Mouse (Mus musculus) CH12.LX (cell line): Measurements from ENCODE around the gene Robo2. TPM values are rescaled to one million over a fixed set of nuclear protein-coding genes. Genes with fewer than 3 reads are reported as not detected.
A peak's percentile ranks its signal among the peaks of the same experiment; 100 is the strongest.

Experiments used
- DNase-seq: peaks from one replicate; pipeline ENCODE4 v3.0.0-alpha.2; 2013; ENCODE audit errors: extremely low read depth
- H3K27ac ChIP-seq: 2 replicates; pipeline ENCODE4 v1.5.1; 2012; ENCODE audit warnings: low read depth, mild to moderate bottlenecking, control low read depth, moderate library complexity; ENCODE audit not compliant: insufficient read depth
- H3K27me3 ChIP-seq: replicated peaks from 2 replicates; pipeline ENCODE3; 2012; ENCODE audit warnings: inconsistent platforms
- H3K36me3 ChIP-seq, 2 experiments: replicated peaks in 1 of 2; 2 replicates each; pipeline versions ENCODE3 to v1.6.1; 2012; ENCODE audit warnings: inconsistent platforms in 1 of 2, low read length in 1 of 2, mild to moderate bottlenecking in 1 of 2, mixed read lengths in 1 of 2, moderate library complexity in 1 of 2; ENCODE audit not compliant: control insufficient read depth in 1 of 2, insufficient read depth in 1 of 2
- H3K4me1 ChIP-seq, 2 experiments: 2 replicates each; pipeline ENCODE4 v1.6.1; 2012; ENCODE audit warnings: inconsistent platforms in 1 of 2, moderate library complexity in 1 of 2; ENCODE audit not compliant: insufficient read depth in 2 of 2, control insufficient read depth in 1 of 2
- H3K4me2 ChIP-seq: 2 replicates; pipeline ENCODE4 v1.6.1; 2012; ENCODE audit warnings: low read depth, mild to moderate bottlenecking, control low read depth; ENCODE audit not compliant: poor library complexity, insufficient read depth, severe bottlenecking
- H3K4me3 ChIP-seq, 3 experiments: fragments of 150-350 bp in 1 of 3; sonication (generic) in 1 of 3; replicated peaks in 1 of 3; 2 replicates each; pipeline versions ENCODE3 to v1.5.1; 2011 to 2012; ENCODE audit warnings: low read depth in 2 of 3, low read length in 2 of 3, mild to moderate bottlenecking in 2 of 3, moderate library complexity in 2 of 3, control low read depth in 1 of 3, improper control_type of control experiment in 1 of 3, inconsistent platforms in 1 of 3, mixed read lengths in 1 of 3; ENCODE audit not compliant: poor library complexity in 1 of 3
- H3K79me2 ChIP-seq: replicated peaks from 2 replicates; pipeline ENCODE4 v1.6.1; 2012; ENCODE audit warnings: mild to moderate bottlenecking, moderate library complexity; ENCODE audit not compliant: control insufficient read depth, poor library complexity, insufficient read depth, severe bottlenecking; ENCODE audit errors: extremely low read depth
- H3K9ac ChIP-seq: 2 replicates; pipeline ENCODE4 v1.6.1; 2012; ENCODE audit warnings: low read depth, mild to moderate bottlenecking, control low read depth, moderate library complexity; ENCODE audit not compliant: insufficient read depth
- H3K9me3 ChIP-seq: replicated peaks from 2 replicates; pipeline ENCODE3; 2012; ENCODE audit warnings: low read length, inconsistent platforms, mixed read lengths
- CTCF ChIP-seq, 2 experiments: IDR thresholded peaks in 1 of 2; conservative IDR thresholded peaks in 1 of 2; 2 replicates each; pipeline ENCODE4 v1.5.1; 2011 to 2012; ENCODE audit warnings: low read depth in 2 of 2, low read length in 2 of 2, improper control_type of control experiment in 1 of 2, inconsistent platforms in 1 of 2, mild to moderate bottlenecking in 1 of 2, moderate library complexity in 1 of 2
- EP300 ChIP-seq: IDR thresholded peaks from 2 replicates; pipeline ENCODE4 v1.6.1; 2011; ENCODE audit warnings: low read length, improper control_type of control experiment
- HCFC1 ChIP-seq: IDR thresholded peaks from 2 replicates; pipeline ENCODE4 v1.6.1; 2012; ENCODE audit warnings: low read depth, mild to moderate bottlenecking, inconsistent platforms, low read length, improper control_type of control experiment
- JUN ChIP-seq: IDR thresholded peaks from 2 replicates; pipeline ENCODE4 v1.6.1; 2011; ENCODE audit warnings: low read depth, mild to moderate bottlenecking, low read length, improper control_type of control experiment, moderate library complexity; ENCODE audit not compliant: insufficient read depth
- JUND ChIP-seq: conservative IDR thresholded peaks from 2 replicates; pipeline ENCODE4 v1.6.1; 2011; ENCODE audit warnings: low read depth, low read length, improper control_type of control experiment
- KAT2A ChIP-seq: IDR thresholded peaks from 2 replicates; pipeline ENCODE4 v1.6.1; 2012; ENCODE audit warnings: low read length, improper control_type of control experiment, inconsistent platforms; ENCODE audit not compliant: insufficient replicate concordance
- MAFK ChIP-seq: IDR thresholded peaks from 2 replicates; pipeline ENCODE4 v1.6.1; 2011; ENCODE audit warnings: low read length, improper control_type of control experiment; ENCODE audit not compliant: insufficient replicate concordance
- MAX ChIP-seq: IDR thresholded peaks from 2 replicates; pipeline ENCODE4 v1.6.1; 2011; ENCODE audit warnings: low read length, improper control_type of control experiment
- MAZ ChIP-seq: IDR thresholded peaks from 2 replicates; pipeline ENCODE4 v1.6.1; 2012; ENCODE audit warnings: low read depth, mild to moderate bottlenecking, inconsistent platforms, low read length, improper control_type of control experiment, moderate library complexity
- MEF2A ChIP-seq: IDR thresholded peaks from 2 replicates; pipeline ENCODE4 v1.6.1; 2014; ENCODE audit warnings: low read depth, mild to moderate bottlenecking, inconsistent platforms, low read length, improper control_type of control experiment, borderline replicate concordance
- MXI1 ChIP-seq: IDR thresholded peaks from 2 replicates; pipeline ENCODE4 v1.6.1; 2011; ENCODE audit warnings: mild to moderate bottlenecking, low read depth, low read length, improper control_type of control experiment
- POLR2A ChIP-seq: IDR thresholded peaks from 2 replicates; pipeline ENCODE4 v1.6.1; 2011; ENCODE audit warnings: low read depth, mild to moderate bottlenecking, improper control_type of control experiment, low read length
- POLR2AphosphoS2 ChIP-seq: IDR thresholded peaks from 2 replicates; pipeline ENCODE4 v1.6.1; 2011; ENCODE audit warnings: low read depth, low read length, improper control_type of control experiment
- RAD21 ChIP-seq: IDR thresholded peaks from 2 replicates; pipeline ENCODE4 v1.6.1; 2011; ENCODE audit warnings: low read depth, mild to moderate bottlenecking, low read length, improper control_type of control experiment, moderate library complexity
- dilution Hi-C: fragments of 300-500 bp; cut with MboI; formaldehyde crosslinking; loops from 2 replicates; pipeline ENCODE4 v1.14.3; 2020; ENCODE audit warnings: low sequenced_read_pairs; ENCODE audit not compliant: extremely low pct_unique_long_range_greater_than_20kb, extremely low pct_ligation_motif_present
- in situ Hi-C: fragments of 300-500 bp; cut with MboI; formaldehyde crosslinking; loops from 3 replicates; pipeline ENCODE4 v1.14.3; 2019; ENCODE audit warnings: low sequenced_read_pairs, low pct_ligation_motif_present, low pct_unique_long_range_greater_than_20kb, mixed read lengths
- polyA plus RNA-seq: library from polyadenylated mRNA; unstranded; fragments of >175 nt; gene quantifications from 2 replicates; pipeline ENCODE4 v1.2.1, GENCODE M21; 2012; ENCODE audit warnings: low read depth; ENCODE audit not compliant: insufficient read length
- total RNA-seq, 2 experiments: library from RNA; depleted of rRNA; stranded (reverse); fragments of 300-350 nt in 1 of 2; fragments of >200 nt in 1 of 2; gene quantifications; 2 replicates each; pipeline ENCODE4 v1.2.3; 2012 to 2014

Robo2 gene
- total and polyA plus RNA-seq, 3 experiments, result not detected

DNA sequence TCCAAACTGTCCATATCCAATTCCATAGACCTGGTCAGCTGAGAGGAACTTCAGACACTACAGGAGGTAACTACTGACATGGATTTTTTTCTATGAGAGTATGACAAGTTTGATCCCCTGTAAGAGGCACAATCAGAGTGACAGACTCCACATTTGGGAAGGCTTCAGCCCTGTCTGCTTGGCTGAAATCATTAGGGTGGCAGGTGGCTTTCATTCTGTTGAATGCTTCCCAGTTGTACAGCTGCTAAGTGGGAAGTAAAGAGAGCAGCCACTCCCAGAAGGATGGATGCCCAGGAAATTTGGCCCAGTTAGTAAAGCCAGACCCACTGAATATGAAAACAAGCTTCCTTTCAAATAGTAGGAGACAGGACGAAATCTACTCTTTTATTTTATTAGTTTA, 321.7 kb downstream of the Robo2 start:
- no peak overlapping the region for H3K4me2 ChIP-seq
- H3K9me3 ChIP-seq, result peaks cover 50% of the 10 kb centered on the region
- H3K36me3 ChIP-seq, result no peaks in the 10 kb centered on the region
- no peak for TF ChIP-seq POLR2AphosphoS2
- no peak for TF ChIP-seq POLR2A
- TF ChIP-seq KAT2A, result no peak
- TF ChIP-seq MAX, result no peak
- no peak for TF ChIP-seq RAD21
- no peak for TF ChIP-seq HCFC1
- no peak for TF ChIP-seq JUND
- TF ChIP-seq CTCF (conservative IDR thresholded peaks at IDR 0.05 in 1 of 2, IDR thresholded peaks at IDR 0.05 in 1 of 2; ENCODE audit: low read depth in 2 of 2, low read length in 2 of 2), result no peak
- no peak for TF ChIP-seq JUN
- H3K4me3 ChIP-seq, result no peak overlapping the region
- H3K79me2 ChIP-seq, result no peaks in the 10 kb centered on the region
- in situ Hi-C loops (no loop called here), dilution Hi-C loops (no loop called here)
- H3K4me1 ChIP-seq, result no peaks in the 10 kb centered on the region
- H3K27me3 ChIP-seq, result no peaks in the 10 kb centered on the region
- H3K27ac ChIP-seq, result no peak overlapping the region
- H3K9ac ChIP-seq, result no peak overlapping the region
- no peak for DNase-seq

DNA sequence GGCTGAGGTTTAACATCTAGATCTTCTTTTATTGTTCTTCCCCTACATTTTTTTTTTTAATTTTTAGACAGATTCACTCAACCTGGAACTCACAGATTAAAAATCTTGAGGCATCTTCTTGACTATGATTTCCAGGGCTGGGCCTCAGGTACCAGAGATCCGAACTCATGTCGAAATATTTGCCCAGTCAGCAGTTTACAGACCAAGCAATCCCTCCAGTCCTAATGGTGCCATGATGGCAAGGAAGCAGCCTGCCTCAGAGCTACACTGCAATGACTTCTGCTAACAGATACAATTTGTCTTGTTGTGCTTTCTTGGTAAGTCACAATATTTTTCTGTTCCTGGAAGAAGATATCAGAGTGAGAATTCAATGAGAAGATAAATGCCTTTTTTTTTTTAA, 327.4 kb downstream of the Robo2 start:
- dilution Hi-C loops, result no loop called here
- in situ Hi-C loops, result no loop called here
- no peaks in the 10 kb centered on the region for H3K4me1 ChIP-seq
- no peaks in the 10 kb centered on the region for H3K27me3 ChIP-seq
- H3K27ac ChIP-seq, result no peak overlapping the region
- no peak overlapping the region for H3K9ac ChIP-seq
- TF ChIP-seq MEF2A, result no peak
- no peak for TF ChIP-seq MXI1
- no peak for TF ChIP-seq EP300
- no peak for TF ChIP-seq HCFC1
- TF ChIP-seq MAFK, result peak; percentile 79
- H3K36me3 ChIP-seq, result no peaks in the 10 kb centered on the region
- no peak overlapping the region for H3K4me2 ChIP-seq
- H3K79me2 ChIP-seq, result no peaks in the 10 kb centered on the region
- H3K9me3 ChIP-seq, result peaks cover 50% of the 10 kb centered on the region
- no peak overlapping the region for H3K4me3 ChIP-seq
- DNase-seq, result no peak

GRCm38 (mm10) chr16:74072671-74073070, 339.0 kb downstream of the Robo2 start:
- no peaks in the 10 kb centered on the region for H3K79me2 ChIP-seq
- TF ChIP-seq MAX (no peak), MAZ (no peak)
- TF ChIP-seq, all 38 proteins: peak for 0
- dilution Hi-C loops (no loop called here), in situ Hi-C loops (no loop called here)
- Histone ChIP-seq H3K9me3 (peaks cover 48% of the 10 kb centered on the region), H3K27ac (no peak overlapping the region), H3K4me1 (no peaks in the 10 kb centered on the region), H3K27me3 (no peaks in the 10 kb centered on the region), H3K4me2 (no peak overlapping the region), H3K4me3 (no peak overlapping the region), H3K36me3 (no peaks in the 10 kb centered on the region), H3K9ac (no peak overlapping the region)
- DNase-seq, result no peak
